Mouse (Mus musculus) ES-Bruce4 (cell line): ENCODE data around the gene Satb2. TPM values are rescaled to one million over a fixed set of nuclear protein-coding genes. Genes with fewer than 3 reads are reported as not detected.

Experiments used
- H3K27ac ChIP-seq: 2 replicates; pipeline ENCODE4 v1.5.1; 2012; ENCODE audit warnings: low read length, inconsistent platforms; ENCODE audit not compliant: insufficient read depth
- H3K27me3 ChIP-seq: 2 replicates; pipeline ENCODE4 v1.6.1; 2012; ENCODE audit warnings: mild to moderate bottlenecking, low read length, inconsistent platforms; ENCODE audit not compliant: control insufficient read depth, poor library complexity, insufficient read depth, severe bottlenecking
- H3K36me3 ChIP-seq: 2 replicates; pipeline ENCODE4 v1.6.1; 2012; ENCODE audit warnings: inconsistent platforms, mild to moderate bottlenecking, low read length, moderate library complexity; ENCODE audit not compliant: control insufficient read depth, poor library complexity, insufficient read depth, severe bottlenecking
- H3K4me1 ChIP-seq: one replicate; pipeline ENCODE4 v1.8.1; 2011; ENCODE audit warnings: low read length; ENCODE audit not compliant: control insufficient read depth, insufficient read depth
- H3K4me3 ChIP-seq: 2 replicates; pipeline ENCODE4 v1.5.1; 2011; ENCODE audit warnings: low read depth, mild to moderate bottlenecking, low read length
- H3K9ac ChIP-seq: 2 replicates; pipeline ENCODE4 v1.6.1; 2012; ENCODE audit warnings: low read depth, mild to moderate bottlenecking, inconsistent platforms; ENCODE audit not compliant: poor library complexity, severe bottlenecking
- H3K9me3 ChIP-seq: replicated peaks from 2 replicates; pipeline ENCODE4 v1.6.1; 2012; ENCODE audit warnings: mild to moderate bottlenecking, low read length, inconsistent platforms; ENCODE audit not compliant: control insufficient read depth, poor library complexity, insufficient read depth, severe bottlenecking
- CTCF ChIP-seq: IDR thresholded peaks from one replicate; pipeline ENCODE4 v1.8.1; 2011; ENCODE audit warnings: low read depth, low read length
- EP300 ChIP-seq: IDR thresholded peaks from 2 replicates; pipeline ENCODE4 v1.6.1; 2011; ENCODE audit warnings: low read depth, low read length; ENCODE audit not compliant: insufficient read depth
- POLR2A ChIP-seq: IDR thresholded peaks from one replicate; pipeline ENCODE4 v1.8.1; 2011; ENCODE audit warnings: low read length; ENCODE audit not compliant: insufficient read depth
- polyA plus RNA-seq: library from polyadenylated mRNA; stranded (reverse); fragments of >200 nt; gene quantifications from 2 replicates; pipeline ENCODE4 v1.2.4, GENCODE M21; 2011; ENCODE audit warnings: low read depth; ENCODE audit not compliant: missing spikeins, insufficient read depth, insufficient read length

Satb2 gene
- polyA plus RNA-seq, 1 experiment, result 5.2 TPM

DNA sequence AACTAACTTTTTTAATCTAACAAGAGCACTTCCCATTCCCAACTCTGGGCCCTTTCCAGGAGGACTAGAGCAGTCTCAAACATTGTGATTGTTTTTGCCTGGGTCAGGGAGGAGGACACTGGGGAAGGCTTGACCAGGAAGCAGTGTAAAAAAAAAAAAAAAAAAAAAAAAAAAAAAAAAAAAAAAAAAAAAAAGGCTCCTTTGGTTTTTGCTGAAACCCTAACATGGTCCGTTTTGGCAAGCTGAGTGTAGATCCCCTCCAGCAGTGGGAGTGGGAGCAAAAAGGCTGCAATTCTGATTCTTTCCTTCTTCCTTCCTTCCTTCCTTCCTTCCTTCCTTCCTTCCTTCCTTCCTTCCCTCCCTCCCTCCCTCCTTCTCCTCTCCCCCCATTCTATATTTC lies 3.1 kb upstream of the Satb2 start:
- no peak overlapping the region for H3K4me3 ChIP-seq
- H3K27me3 ChIP-seq, result peaks cover 22% of the 10 kb centered on the region
- no peaks in the 10 kb centered on the region for H3K9me3 ChIP-seq
- no peak for TF ChIP-seq EP300
- no peak for TF ChIP-seq CTCF
- no peak for TF ChIP-seq POLR2A
- H3K9ac ChIP-seq, result no peak overlapping the region
- H3K27ac ChIP-seq, result no peak overlapping the region
- H3K4me1 ChIP-seq, result no peaks in the 10 kb centered on the region
- H3K36me3 ChIP-seq, result no peaks in the 10 kb centered on the region

DNA sequence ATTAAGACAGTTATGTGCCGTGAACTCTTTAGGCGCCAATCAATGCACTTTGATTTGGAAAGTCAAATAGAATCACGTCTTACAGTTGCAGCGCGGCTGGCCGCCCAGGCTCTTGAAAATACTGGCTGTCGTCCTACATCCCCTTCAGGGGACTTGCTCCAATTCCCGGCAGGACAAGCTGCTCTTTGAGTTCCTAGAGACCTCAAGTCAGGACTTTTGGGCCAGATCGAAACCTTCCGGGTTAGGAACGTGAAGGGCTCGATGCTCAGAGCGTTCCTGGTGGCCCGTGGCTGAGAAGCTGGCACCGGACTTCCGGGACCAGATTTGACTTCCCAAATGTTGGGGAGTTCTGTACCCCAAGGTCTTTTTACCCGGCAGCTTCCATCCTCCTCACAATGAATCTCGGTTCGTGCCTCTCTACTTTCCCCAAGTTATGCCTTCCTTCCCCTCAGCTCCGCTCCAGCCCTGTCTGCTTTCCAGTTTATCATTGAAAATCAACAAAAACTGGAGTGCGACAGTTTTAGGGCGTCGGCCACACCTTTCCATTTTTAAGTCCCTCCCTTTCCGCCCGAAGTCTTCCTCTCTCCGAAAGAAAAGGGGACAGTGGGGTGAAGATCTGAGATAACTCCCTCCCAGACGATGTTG lies 2.3 kb upstream of the Satb2 start:
- no peak overlapping the region for H3K27ac ChIP-seq

DNA sequence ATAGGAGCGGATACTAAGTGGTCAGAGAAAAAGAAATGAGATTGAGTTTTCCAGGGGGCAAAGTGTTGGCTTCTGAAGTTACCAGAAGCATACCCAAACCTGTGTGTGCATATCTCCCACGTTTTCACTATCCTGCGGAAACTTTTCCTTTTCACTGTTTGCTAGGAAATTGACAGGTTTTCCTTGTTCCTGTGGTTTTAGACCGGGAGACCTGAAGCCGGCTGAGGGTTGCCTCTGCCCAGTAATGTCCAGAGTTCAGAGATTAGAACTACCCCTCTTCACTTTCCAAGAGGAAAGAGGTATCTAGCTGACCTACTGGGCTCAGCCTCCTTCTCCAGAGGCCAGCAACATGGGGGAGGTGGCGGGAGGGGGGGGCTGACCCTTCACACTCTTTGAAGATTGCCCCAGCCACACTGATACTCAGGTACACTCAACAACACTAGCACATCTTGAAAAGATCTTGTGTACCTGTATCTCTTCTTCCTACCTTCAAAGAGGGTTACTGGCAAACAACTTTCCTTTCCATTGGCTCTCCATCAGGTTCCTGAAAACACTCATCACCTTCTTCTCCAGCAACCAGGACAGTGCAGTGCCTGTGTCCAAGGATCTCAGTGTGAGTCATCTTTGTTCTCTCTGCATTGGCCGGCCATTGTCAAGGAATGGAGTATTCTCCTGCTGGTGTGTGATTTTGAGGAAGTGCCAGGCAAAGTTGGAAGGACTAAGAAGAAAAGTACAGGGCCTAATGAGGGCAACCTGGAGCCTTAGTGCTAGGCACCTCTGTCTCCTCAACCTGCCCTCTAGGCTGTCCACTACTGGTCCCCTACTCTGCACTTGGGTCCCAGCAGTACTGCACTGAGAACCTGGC lies 1.3 kb upstream of the Satb2 start:
- peaks cover 28% of the 10 kb centered on the region for H3K27me3 ChIP-seq
- no peak overlapping the region for H3K27ac ChIP-seq
- no peaks in the 10 kb centered on the region for H3K9me3 ChIP-seq
- no peaks in the 10 kb centered on the region for H3K36me3 ChIP-seq
- H3K4me3 ChIP-seq, result no peak overlapping the region
- no peaks in the 10 kb centered on the region for H3K4me1 ChIP-seq
- H3K9ac ChIP-seq, result no peak overlapping the region
- TF ChIP-seq EP300 (no peak), CTCF (no peak), POLR2A (no peak)

More for the DNA sequence above, 2.3 kb upstream of the Satb2 start:
- no peaks in the 10 kb centered on the region for H3K4me1 ChIP-seq
- H3K36me3 ChIP-seq, result no peaks in the 10 kb centered on the region
- no peak for TF ChIP-seq EP300
- TF ChIP-seq CTCF, result no peak
- TF ChIP-seq POLR2A, result no peak
- H3K9me3 ChIP-seq, result no peaks in the 10 kb centered on the region
- no peak overlapping the region for H3K9ac ChIP-seq
- H3K4me3 ChIP-seq, result 0 out of 2 replicates have a peak overlapping the region, but pooled peaks have one; percentile 8
- peaks cover 29% of the 10 kb centered on the region for H3K27me3 ChIP-seq

DNA sequence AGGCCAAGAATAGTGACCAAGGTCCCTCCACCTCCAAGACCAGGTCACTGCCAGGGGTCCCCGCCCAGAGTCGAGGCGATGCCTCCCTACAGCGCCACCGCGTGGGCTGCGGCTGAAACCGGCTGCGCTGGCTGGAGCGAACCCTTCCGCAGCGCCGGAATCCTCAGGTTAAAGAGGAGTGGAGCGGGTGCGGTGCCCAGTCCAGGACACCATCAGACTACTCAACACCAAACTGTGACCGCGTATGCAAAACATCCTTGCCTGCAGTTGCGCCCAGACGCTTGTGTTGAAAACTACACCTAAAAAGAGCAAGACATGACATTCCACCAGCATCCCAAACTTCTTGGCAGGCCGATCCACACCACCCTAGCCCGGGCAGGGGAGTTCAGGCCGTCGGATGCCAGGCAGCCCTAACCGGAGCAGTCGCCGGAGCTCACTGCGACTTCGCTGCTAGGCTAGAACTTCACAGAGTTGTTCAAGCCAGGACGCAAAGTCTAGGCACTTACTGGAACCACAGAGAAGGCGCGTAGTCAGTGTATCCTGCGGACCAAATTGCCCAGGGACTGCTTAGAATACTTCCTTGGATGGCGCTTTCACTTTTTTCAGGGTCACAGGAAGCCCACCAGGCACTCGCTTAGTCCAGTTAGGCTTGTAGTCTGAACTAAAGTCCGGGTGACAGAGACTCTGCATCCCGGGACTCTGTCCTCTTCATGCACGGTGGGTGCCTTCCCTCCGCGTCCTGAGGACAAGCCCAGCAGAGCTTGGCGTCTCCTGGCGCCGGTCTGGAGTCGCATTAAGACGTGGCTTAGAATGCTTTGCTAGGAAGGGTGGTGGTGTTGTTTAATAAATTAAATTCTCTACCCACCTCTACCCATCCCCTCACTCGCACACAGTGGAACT lies 999 bp downstream of the Satb2 start:
- H3K4me1 ChIP-seq, result no peaks in the 10 kb centered on the region
- H3K9ac ChIP-seq, result 0 out of 2 replicates have a peak overlapping the region, but pooled peaks have one; percentile 5
- TF ChIP-seq CTCF (peak; percentile 73), EP300 (no peak)
- no peak overlapping the region for H3K27ac ChIP-seq
- H3K9me3 ChIP-seq, result no peaks in the 10 kb centered on the region
- H3K27me3 ChIP-seq, result peaks cover 23% of the 10 kb centered on the region
- H3K36me3 ChIP-seq, result no peaks in the 10 kb centered on the region
- H3K4me3 ChIP-seq, result peak overlapping the region; percentile 74

DNA sequence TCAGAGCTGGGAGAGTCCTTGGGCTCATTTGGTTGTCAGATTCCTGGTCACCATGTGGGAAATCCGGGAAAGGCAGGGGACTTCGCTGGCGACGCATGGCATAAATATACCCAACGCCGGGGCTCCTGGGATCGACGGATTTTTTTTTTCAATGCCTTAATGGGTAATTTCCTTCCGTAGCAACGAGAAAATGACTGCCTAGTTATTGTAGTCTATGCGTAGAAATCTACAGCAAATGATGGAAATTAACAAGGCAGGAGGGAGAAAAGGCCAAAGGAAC lies 1.7 kb downstream of the Satb2 start:
- Histone ChIP-seq H3K27me3 (peaks cover 20% of the 10 kb centered on the region), H3K36me3 (no peaks in the 10 kb centered on the region), H3K9me3 (no peaks in the 10 kb centered on the region), H3K27ac (no peak overlapping the region), H3K4me3 (0 out of 2 replicates have a peak overlapping the region, but pooled peaks have one; percentile 26), H3K9ac (no peak overlapping the region), H3K4me1 (no peaks in the 10 kb centered on the region)
- no peak for TF ChIP-seq EP300
- TF ChIP-seq CTCF, result no peak
- TF ChIP-seq POLR2A, result no peak
